Mouse (Mus musculus) lung, postnatal 0 days (tissue): ENCODE measurements around the gene Fbxl13.

Source experiments
- CTCF ChIP-seq: IDR thresholded peaks from 2 replicates; pipeline ENCODE4 v1.5.1; 2016; ENCODE audit warnings: antibody characterized with exemption, mild to moderate bottlenecking
- EP300 ChIP-seq: IDR thresholded peaks from 2 replicates; pipeline ENCODE4 v1.6.1; 2016; ENCODE audit warnings: antibody characterized with exemption, mild to moderate bottlenecking, control low read depth

GRCm38 (mm10) chr5:21675494-21675893, 30.1 kb upstream of the Fbxl13 start:
- TF ChIP-seq CTCF (no peak), EP300 (no peak)
